Mouse (Mus musculus): ENCODE measurements around the gene Glo1. TPM values are rescaled to one million over a fixed set of nuclear protein-coding genes. Genes with fewer than 3 reads are reported as not detected.

Gene Glo1
- polyA plus RNA-seq, 1 experiment from 2014 or later = 239 TPM

DNA sequence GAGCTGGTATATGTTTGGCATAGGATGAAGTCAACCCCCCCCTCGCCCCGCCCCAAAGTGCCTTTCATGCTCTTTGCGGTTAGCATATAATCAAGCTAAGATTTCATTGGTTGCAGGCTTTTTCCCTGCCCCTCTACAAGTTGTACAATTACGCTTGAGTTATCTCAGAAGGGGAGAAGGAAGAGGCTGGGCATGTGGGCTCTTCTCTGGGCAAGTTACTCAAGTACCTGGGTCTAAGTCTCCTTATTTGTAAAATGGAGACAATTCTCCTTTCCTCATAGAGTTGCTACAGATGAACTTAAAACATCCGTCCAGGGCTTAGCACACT is 16.7 kb downstream of the Glo1 start:
- peaks cover 15% of the 10 kb centered on the region; the same call in 1 of the 2 replicates for H3K4me1 ChIP-seq (ENCODE audit: control insufficient read depth, insufficient read depth, low read length)
- no peak overlapping the region for H3K4me3 ChIP-seq (ENCODE audit: low read depth, low read length)
- WGBS (ENCODE audit: insufficient replicate concordance) = 87% methylated on average over 5 of the region's 5 CpGs
- H3K27me3 ChIP-seq (ENCODE audit: control insufficient read depth, insufficient read depth, low read length) = no peaks in the 10 kb centered on the region
- H3K9ac ChIP-seq (ENCODE audit: low read depth, low read length) = no peak overlapping the region
- ATAC-seq (replicated peaks; ENCODE audit: insufficient number of reproducible peaks, low FRiP score, low TSS enrichment) = no peak
- no peak overlapping the region for H3K27ac ChIP-seq (ENCODE audit: low read depth, low read length)
- no peak overlapping the region for H3K4me2 ChIP-seq
- H3K9me3 ChIP-seq (replicated peaks; ENCODE audit: control insufficient read depth, low read length) = no peaks in the 10 kb centered on the region
- no peaks in the 10 kb centered on the region for H3K36me3 ChIP-seq (ENCODE audit: control insufficient read depth, insufficient read depth, low read length)

DNA sequence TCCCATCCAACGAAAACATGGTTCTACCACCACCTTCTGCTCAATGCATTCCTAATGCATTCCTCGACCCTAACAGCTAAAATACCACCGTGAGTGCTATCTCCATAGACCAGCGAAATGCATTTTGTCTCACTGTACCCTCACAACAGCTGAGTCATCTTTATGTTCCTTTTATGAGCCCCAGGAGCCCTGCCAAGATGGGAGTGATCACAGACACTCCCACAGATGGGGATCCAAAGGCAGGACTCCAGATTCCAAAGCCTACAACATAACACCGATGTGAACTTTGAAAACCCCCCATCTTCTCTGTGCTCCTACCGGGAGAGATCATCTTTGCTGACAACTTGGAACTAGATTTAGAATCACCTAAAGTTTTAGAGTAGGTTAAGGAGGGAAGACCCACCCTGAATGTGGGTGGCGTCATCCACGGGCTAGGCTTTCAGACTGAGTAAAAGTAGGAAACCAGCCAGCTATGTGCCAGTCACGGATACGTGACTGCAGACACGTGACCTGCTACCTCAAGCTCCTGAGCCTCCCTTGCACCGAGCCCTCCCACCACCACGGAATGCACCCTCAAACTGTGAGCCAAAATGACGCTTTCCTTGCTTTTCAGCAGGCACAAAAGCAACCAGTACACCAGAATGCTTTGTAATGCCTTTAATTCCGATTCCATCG is 17.2 kb downstream of the Glo1 start:
- no peak for ATAC-seq (replicated peaks; ENCODE audit: insufficient number of reproducible peaks, low FRiP score, low TSS enrichment)
- H3K4me3 ChIP-seq (ENCODE audit: low read depth, low read length) = no peak overlapping the region
- no peaks in the 10 kb centered on the region for H3K27me3 ChIP-seq (ENCODE audit: control insufficient read depth, insufficient read depth, low read length)
- H3K9ac ChIP-seq (ENCODE audit: low read depth, low read length) = no peak overlapping the region
- H3K36me3 ChIP-seq (ENCODE audit: control insufficient read depth, insufficient read depth, low read length) = no peaks in the 10 kb centered on the region
- 76% methylated on average over 16 of the region's 16 CpGs for WGBS (ENCODE audit: insufficient replicate concordance)
- H3K4me1 ChIP-seq (ENCODE audit: control insufficient read depth, insufficient read depth, low read length) = peaks cover 15% of the 10 kb centered on the region; the same call in 1 of the 2 replicates
- H3K4me2 ChIP-seq = no peak overlapping the region
- no peaks in the 10 kb centered on the region for H3K9me3 ChIP-seq (replicated peaks; ENCODE audit: control insufficient read depth, low read length)
- no peak overlapping the region for H3K27ac ChIP-seq (ENCODE audit: low read depth, low read length)

DNA sequence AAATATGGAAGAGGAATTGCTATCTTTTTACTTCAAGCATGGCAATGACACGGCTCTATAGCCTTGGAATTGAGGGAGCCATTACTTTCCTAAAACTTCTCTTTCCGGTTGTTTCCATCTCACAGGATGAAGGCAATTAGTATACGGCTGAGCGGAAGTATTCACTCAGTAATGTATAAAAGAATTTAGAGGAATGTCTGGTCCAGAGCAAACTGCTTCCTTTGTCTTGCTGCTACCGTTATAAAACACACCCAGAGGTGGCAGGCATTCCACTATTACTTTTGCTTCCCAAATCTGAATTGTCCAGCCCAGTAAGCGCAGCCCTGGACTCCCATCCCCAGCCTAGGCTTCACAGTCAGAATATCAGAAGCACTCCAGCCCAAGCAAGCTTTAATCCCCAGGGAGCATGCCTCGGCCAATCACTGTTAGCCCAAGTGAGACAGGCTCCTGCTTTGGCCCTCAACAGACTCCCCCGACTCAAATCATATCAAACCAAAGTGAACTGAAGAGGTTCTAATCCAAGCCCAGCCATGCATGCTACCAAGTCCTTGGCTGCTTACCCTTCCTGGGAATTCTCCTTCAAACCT is 18.7 kb downstream of the Glo1 start:
- 82% methylated on average over 8 of the region's 8 CpGs for WGBS (ENCODE audit: insufficient replicate concordance)
- Histone ChIP-seq H3K4me1 (ENCODE audit: control insufficient read depth, insufficient read depth, low read length) (peaks cover 15% of the 10 kb centered on the region; the same call in 1 of the 2 replicates), H3K27me3 (ENCODE audit: control insufficient read depth, insufficient read depth, low read length) (no peaks in the 10 kb centered on the region), H3K27ac (ENCODE audit: low read depth, low read length) (no peak overlapping the region), H3K9me3 (replicated peaks; ENCODE audit: control insufficient read depth, low read length) (no peaks in the 10 kb centered on the region), H3K9ac (ENCODE audit: low read depth, low read length) (no peak overlapping the region), H3K4me3 (ENCODE audit: low read depth, low read length) (no peak overlapping the region), H3K4me2 (no peak overlapping the region), H3K36me3 (ENCODE audit: control insufficient read depth, insufficient read depth, low read length) (peaks cover 6% of the 10 kb centered on the region)
- no peak for ATAC-seq (replicated peaks; ENCODE audit: insufficient number of reproducible peaks, low FRiP score, low TSS enrichment)

DNA sequence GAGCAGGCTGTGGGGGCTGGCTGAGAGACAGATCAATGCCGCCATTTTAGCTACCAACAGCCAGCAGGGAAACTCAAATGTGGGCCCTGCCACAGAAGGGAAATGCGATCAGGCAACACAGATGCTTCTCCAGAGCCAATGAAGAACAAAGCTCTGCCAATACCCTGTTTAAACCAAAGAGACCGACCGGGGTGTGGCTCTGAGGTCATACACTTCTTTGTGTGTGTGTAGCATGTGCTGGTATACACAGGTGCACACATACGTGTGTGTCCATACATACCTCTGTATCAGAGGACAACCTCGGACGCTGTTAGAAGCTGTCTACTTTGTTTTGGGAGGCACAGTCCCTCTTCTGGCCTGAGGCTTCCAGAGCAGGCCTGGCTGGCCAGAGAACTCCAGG is 19.3 kb downstream of the Glo1 start:
- Histone ChIP-seq H3K9ac (ENCODE audit: low read depth, low read length) (no peak overlapping the region), H3K4me1 (ENCODE audit: control insufficient read depth, insufficient read depth, low read length) (peaks cover 15% of the 10 kb centered on the region; the same call in 1 of the 2 replicates)
- whole genome bisulfite sequencing (ENCODE audit: insufficient replicate concordance) = 92% methylated on average over 7 of the region's 7 CpGs

GRCm38 (mm10) chr17:30606634-30607081 is 20.0 kb downstream of the Glo1 start:
- WGBS (ENCODE audit: insufficient replicate concordance) = 93% methylated on average over 8 of the region's 8 CpGs

More for the DNA sequence above, 19.3 kb downstream of the Glo1 start:
- Histone ChIP-seq H3K4me3 (ENCODE audit: low read depth, low read length) (no peak overlapping the region), H3K36me3 (ENCODE audit: control insufficient read depth, insufficient read depth, low read length) (peaks cover 13% of the 10 kb centered on the region), H3K27ac (ENCODE audit: low read depth, low read length) (no peak overlapping the region), H3K27me3 (ENCODE audit: control insufficient read depth, insufficient read depth, low read length) (no peaks in the 10 kb centered on the region), H3K4me2 (no peak overlapping the region), H3K9me3 (replicated peaks; ENCODE audit: control insufficient read depth, low read length) (no peaks in the 10 kb centered on the region)
- ATAC-seq (replicated peaks; ENCODE audit: insufficient number of reproducible peaks, low FRiP score, low TSS enrichment) = no peak

DNA sequence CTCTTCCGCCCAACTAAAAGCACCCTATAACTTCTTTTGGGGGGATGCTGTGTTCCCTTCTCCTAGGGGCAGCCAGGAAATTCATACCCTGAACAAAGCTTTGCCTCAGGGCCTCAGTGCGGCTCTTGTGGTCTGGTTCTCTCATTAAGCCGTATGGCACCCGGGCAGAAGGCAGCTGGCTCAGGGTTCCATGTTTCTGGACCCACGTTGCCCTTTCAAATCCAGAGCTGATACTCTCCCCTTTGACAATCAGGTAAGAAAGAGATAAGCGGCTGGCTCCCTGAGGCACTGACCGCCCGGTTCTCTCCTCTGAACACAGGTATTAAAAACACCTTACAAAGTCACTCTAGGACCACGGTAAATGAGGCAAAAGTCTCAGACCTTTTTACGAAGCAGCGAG is 20.5 kb downstream of the Glo1 start:
- no peaks in the 10 kb centered on the region for H3K27me3 ChIP-seq (ENCODE audit: control insufficient read depth, insufficient read depth, low read length)
- no peak overlapping the region for H3K27ac ChIP-seq (ENCODE audit: low read depth, low read length)
- H3K9me3 ChIP-seq (replicated peaks; ENCODE audit: control insufficient read depth, low read length) = no peaks in the 10 kb centered on the region
- no peak overlapping the region for H3K4me2 ChIP-seq
- no peak overlapping the region for H3K9ac ChIP-seq (ENCODE audit: low read depth, low read length)
- no peak for ATAC-seq (replicated peaks; ENCODE audit: insufficient number of reproducible peaks, low FRiP score, low TSS enrichment)
- WGBS (ENCODE audit: insufficient replicate concordance) = 90% methylated on average over 11 of the region's 11 CpGs
- H3K4me1 ChIP-seq (ENCODE audit: control insufficient read depth, insufficient read depth, low read length) = peaks cover 11% of the 10 kb centered on the region; the same call in 1 of the 2 replicates
- H3K4me3 ChIP-seq (ENCODE audit: low read depth, low read length) = no peak overlapping the region
- H3K36me3 ChIP-seq (ENCODE audit: control insufficient read depth, insufficient read depth, low read length) = peaks cover 19% of the 10 kb centered on the region

More at GRCm38 (mm10) chr17:30606634-30607081, 20.0 kb downstream of the Glo1 start:
- peaks cover 15% of the 10 kb centered on the region; the same call in 1 of the 2 replicates for H3K4me1 ChIP-seq (ENCODE audit: control insufficient read depth, insufficient read depth, low read length)
- ATAC-seq (replicated peaks; ENCODE audit: insufficient number of reproducible peaks, low FRiP score, low TSS enrichment) = no peak
- H3K27me3 ChIP-seq (ENCODE audit: control insufficient read depth, insufficient read depth, low read length) = no peaks in the 10 kb centered on the region
- no peak overlapping the region for H3K4me2 ChIP-seq
- H3K9ac ChIP-seq (ENCODE audit: low read depth, low read length) = no peak overlapping the region
- H3K36me3 ChIP-seq (ENCODE audit: control insufficient read depth, insufficient read depth, low read length) = peaks cover 19% of the 10 kb centered on the region
- H3K4me3 ChIP-seq (ENCODE audit: low read depth, low read length) = no peak overlapping the region
- no peaks in the 10 kb centered on the region for H3K9me3 ChIP-seq (replicated peaks; ENCODE audit: control insufficient read depth, low read length)
- no peak overlapping the region for H3K27ac ChIP-seq (ENCODE audit: low read depth, low read length)

GRCm38 (mm10) chr17:30605001-30605400 is 21.7 kb downstream of the Glo1 start:
- Histone ChIP-seq H3K4me1 (ENCODE audit: control insufficient read depth, insufficient read depth, low read length) (peaks cover 10% of the 10 kb centered on the region; the same call in 1 of the 2 replicates), H3K9ac (ENCODE audit: low read depth, low read length) (no peak overlapping the region), H3K4me2 (no peak overlapping the region), H3K9me3 (replicated peaks; ENCODE audit: control insufficient read depth, low read length) (no peaks in the 10 kb centered on the region), H3K27me3 (ENCODE audit: control insufficient read depth, insufficient read depth, low read length) (no peaks in the 10 kb centered on the region), H3K36me3 (ENCODE audit: control insufficient read depth, insufficient read depth, low read length) (peaks cover 21% of the 10 kb centered on the region), H3K27ac (ENCODE audit: low read depth, low read length) (no peak overlapping the region), H3K4me3 (ENCODE audit: low read depth, low read length) (no peak overlapping the region)
- 92% methylated on average over 5 of the region's 5 CpGs for WGBS (ENCODE audit: insufficient replicate concordance)
- no peak for ATAC-seq (replicated peaks; ENCODE audit: insufficient number of reproducible peaks, low FRiP score, low TSS enrichment)

GRCm38 (mm10) chr17:30604296-30604695 is 22.4 kb downstream of the Glo1 start:
- Histone ChIP-seq H3K36me3 (ENCODE audit: control insufficient read depth, insufficient read depth, low read length) (peaks cover 26% of the 10 kb centered on the region), H3K4me1 (ENCODE audit: control insufficient read depth, insufficient read depth, low read length) (peaks cover 5% of the 10 kb centered on the region; the same call in 1 of the 2 replicates), H3K9me3 (replicated peaks; ENCODE audit: control insufficient read depth, low read length) (no peaks in the 10 kb centered on the region), H3K4me3 (ENCODE audit: low read depth, low read length) (no peak overlapping the region), H3K27ac (ENCODE audit: low read depth, low read length) (no peak overlapping the region), H3K9ac (ENCODE audit: low read depth, low read length) (no peak overlapping the region), H3K4me2 (no peak overlapping the region), H3K27me3 (ENCODE audit: control insufficient read depth, insufficient read depth, low read length) (no peaks in the 10 kb centered on the region)
- 93% methylated on average over 6 of the region's 6 CpGs for WGBS (ENCODE audit: insufficient replicate concordance)
- ATAC-seq (replicated peaks; ENCODE audit: insufficient number of reproducible peaks, low FRiP score, low TSS enrichment) = no peak

All from heart, embryonic 11.5 days (tissue).